Mouse (Mus musculus) brown adipose tissue, adult 24 weeks (tissue): ENCODE data around the gene Nsrp1. TPM values are rescaled to one million over a fixed set of nuclear protein-coding genes. Genes with fewer than 3 reads are reported as not detected.

Source experiments
- polyA plus RNA-seq: library from polyadenylated mRNA; stranded (reverse); fragments of >200 nt; gene quantifications from 2 replicates; pipeline ENCODE4 v1.2.4, GENCODE M21; 2012; ENCODE audit not compliant: missing spikeins, insufficient read depth, insufficient read length

Nsrp1 gene
- polyA plus RNA-seq, 1 experiment = 12.1 TPM

Other genes with a start within 250 kb of the Nsrp1 start
- 17.4 and 18.6 TPM in 2 replicates for gene Cpd, start 231.4 kb downstream of the Nsrp1 start, polyA plus RNA-seq
- gene Tmigd1, start 176.3 kb downstream of the Nsrp1 start, polyA plus RNA-seq = 1.4 and 1.5 TPM in 2 replicates
- 23.5 and 32.1 TPM in 2 replicates for gene Blmh, start 153.6 kb downstream of the Nsrp1 start, polyA plus RNA-seq
- gene Slc6a4, start 79.8 kb downstream of the Nsrp1 start, polyA plus RNA-seq = not detected in 2 replicates
- gene Efcab5, start 110.5 kb upstream of the Nsrp1 start, polyA plus RNA-seq = not detected in 2 replicates
- gene Ssh2, start 137.9 kb upstream of the Nsrp1 start, polyA plus RNA-seq = 15.9 and 16.8 TPM in 2 replicates